Mouse (Mus musculus): ENCODE data around the gene Thap3.

The Thap3 gene

DNA sequence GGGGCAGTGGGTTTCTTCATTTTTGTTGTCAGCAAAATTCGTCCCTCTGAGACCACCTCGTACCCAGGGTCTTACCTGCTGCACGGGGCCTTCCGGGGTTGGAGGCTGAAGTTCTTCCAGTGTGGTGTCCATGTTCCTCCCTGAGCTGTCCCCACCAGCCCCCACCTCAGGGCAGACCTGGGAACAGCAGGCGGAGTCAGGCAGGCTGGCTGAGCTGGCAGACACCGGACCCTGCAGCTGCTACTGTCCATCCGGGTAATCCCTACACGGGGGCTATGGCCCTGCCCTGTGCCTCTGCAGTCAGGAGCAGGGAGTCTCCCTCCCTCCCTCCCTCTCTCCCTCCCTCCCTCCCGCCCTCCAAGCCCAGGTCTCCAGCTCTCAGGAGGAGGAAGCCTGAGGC lies 5.2 kb downstream of the Thap3 start:
- DNase-seq (ENCODE audit: low read depth): no peak

DNA sequence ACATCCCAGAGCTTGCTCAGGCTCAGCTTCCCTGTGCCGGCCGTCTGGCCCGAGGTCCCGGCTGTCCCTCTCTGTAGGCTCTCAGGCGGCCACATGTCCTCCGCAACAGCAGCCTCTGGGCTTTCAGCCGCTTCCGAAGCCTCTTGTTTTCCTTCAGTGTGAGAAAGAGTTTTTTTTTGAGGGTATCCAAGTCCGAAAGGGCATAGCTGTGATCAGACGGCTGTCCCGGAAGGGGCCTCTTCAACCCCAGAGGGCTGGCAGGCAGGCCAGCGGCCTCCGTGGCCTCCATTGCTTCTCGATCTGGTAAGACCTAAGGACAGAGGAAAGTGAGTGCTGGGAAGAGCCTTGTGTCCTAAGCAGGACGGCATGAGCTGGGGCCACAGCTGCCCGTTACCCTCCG lies 5.8 kb downstream of the Thap3 start:
- no peak for DNase-seq (ENCODE audit: low read depth)

DNA sequence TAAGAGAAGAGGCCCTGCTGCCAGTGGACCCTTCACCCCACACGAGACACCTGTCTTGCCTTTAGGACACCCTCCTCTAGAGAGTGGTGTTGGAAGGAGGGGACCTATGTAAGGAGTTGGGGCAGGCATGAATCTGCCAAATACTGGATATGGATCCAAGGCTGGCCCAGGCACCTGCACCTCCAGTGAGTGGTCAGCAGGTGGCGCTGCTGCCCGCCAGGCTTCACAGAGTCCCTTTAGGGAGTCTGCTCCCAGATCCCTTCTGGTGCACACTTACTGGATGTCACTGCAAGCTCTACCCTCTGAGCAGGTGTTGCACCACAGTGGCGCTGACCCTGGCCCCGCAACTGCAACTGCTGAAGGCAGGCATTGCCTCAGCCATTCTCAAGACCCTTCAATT lies 7.4 kb downstream of the Thap3 start:
- peak; percentile 65 for DNase-seq (ENCODE audit: low read depth)

DNA sequence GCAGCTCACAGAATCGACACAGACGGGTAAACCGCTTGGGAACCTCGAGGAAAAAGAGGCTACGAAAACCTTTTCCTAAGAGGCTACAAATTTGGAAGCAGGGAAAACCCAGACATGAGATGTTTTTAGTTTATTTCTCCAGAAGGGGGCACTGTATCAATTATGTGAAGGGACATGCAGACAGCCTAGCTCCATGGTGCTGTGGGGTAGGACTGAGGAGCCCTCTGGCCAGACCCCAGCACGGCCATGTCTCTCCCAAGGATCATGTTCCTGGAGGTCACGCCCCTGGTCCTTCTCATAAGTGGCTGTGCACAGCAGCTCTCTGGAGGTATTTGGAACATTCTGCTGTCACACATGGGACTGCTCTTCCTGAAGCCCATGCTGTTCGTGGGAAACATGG lies 8.1 kb downstream of the Thap3 start:
- no peak for DNase-seq (ENCODE audit: low read depth)

DNA sequence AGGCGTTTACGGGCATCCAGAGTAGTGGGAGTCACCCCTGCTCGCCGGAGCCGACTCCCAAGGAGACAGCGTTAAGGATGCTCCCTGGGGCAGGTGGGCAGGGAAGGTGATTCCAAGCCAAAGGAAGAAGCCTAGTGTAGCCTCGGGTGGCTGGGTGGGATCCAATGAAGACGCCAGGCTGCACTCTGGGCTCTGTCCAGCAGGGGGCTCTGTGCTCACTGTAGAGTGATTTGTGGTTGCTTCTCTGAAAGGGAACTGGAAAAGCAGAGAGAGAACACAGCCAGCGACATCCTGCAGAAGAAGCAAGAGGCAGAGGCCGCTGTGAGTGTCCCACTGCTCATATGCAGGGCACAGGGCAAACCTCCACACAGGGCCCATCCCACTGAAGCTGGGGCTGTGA lies 11.0 kb downstream of the Thap3 start:
- peak; percentile 65 for DNase-seq (ENCODE audit: low read depth)

DNA sequence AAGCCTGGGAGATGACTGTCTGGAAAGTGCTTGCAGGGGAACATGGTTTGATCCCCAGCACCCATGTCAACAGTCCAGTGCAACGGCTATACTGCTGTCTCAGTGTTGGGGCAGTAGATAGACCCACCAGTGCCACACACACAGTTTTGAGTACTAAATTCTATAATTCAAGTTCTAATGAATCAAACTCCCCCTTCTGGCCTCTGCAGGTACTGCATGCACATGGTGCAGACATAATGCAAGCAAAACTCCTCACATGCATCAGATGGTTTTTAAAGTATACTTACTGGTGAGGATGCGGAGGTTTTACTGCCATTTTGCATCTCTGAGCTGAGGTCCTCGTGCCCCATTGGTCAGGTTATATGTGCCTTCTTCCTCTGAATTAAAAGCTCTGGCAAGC lies 13.4 kb downstream of the Thap3 start:
- DNase-seq (ENCODE audit: low read depth): peak; percentile 65

DNA sequence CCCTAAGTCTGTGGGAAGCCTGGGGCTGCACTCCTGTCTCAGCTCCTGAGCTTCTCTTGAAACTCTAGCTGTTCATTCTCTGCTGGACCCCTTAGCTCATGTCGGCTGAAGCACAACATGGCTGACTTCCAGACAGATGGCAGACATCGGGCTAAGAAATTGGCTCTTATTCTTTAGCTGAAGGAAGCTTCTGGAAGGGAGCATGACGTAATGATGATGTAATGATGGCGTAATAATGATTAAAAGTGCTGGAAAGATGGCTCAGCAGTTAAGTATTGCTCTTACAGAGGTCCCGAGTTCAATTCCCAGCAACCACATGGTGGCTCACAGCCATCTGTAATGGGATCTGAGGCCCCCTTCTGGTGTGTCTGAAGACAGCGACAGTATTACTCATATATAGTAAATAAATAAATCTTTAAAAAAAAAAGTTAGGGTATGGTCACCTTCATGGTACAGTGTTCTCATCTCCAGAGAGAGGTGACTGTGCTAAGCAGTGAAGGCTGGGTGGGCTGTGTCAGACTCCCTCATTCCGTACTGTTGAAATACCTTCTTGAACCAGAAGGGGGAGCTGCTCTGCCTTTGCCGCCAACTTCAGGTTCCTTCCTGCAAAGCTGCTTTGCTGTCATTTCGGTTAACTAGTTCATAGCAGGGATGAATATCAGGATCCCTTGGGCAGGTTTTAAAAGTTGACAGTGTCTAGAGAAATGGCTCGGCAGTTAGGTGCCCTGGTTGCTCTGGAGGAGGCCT lies 16.4 kb downstream of the Thap3 start:
- no peak for DNase-seq (ENCODE audit: low read depth)

DNA sequence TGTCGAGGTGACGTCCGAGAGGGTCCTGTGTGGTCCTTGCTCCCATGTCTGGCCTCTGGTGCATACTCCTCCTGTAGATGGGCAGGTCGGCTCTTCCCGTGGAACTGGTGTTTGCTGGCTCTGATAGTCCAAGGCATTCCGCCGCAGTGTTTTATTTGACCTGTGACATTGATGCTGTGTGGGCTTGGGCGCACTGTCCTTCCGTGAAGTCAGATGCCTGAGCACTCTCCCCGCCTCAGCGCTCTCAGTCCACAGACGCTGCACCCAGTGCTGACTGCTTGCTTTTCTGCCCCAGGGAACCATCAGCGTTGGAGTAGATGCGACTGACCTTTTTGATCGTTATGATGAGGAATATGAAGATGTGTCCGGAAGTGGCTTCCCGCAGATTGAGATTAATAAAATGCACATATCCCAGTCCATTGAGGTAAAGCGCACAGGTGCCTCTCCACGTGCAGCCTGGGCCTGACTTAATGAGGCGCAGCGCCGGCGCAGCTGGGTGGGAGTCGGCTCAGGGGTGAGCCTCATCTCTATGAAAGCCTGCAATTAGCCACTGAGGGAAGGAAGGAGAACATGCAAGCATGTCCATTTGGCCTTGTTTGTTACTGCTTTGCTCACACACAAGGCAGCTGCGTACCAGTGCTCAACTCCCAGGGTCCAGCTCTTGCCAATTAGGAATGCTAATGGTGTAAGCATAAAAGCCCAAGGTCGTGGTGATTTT lies 20.4 kb downstream of the Thap3 start:
- DNase-seq (ENCODE audit: low read depth): no peak

DNA sequence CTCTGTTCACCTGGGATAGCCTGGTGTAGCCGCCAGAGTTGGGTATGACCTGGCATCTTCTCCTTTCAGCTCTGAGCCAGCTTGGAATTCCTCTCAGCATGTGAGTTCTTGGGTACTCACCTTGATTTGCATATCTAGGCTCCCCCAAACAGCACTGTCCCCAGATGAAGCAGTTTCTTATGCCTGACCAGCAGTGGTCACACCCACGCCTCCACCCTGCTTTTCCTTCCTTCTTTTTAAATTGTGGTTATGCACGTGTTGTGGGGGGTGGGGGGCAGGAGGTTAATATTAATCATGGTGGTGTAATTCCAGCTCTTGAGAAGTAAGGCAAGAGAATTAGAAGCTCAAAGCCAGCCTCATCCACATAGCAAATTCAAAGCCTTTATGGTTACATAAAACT lies 26.0 kb downstream of the Thap3 start:
- no peak for DNase-seq (ENCODE audit: low read depth)

DNA sequence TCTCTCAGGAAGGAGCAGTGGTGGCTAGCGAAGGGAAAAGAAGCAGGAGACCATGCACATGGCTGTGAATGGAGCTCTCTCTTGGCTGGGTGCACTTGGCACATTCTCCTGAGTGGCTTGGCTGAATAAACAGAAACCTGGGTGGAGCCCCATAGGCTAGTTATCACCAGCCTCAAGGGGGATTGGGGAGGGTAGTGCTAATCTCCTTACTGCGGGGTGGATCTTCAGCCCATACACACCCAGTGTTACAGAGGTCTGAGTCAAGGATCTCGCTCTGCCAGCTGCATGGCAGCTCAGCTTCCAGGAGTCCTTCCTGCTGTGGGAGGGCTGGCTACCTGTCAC lies 28.3 kb downstream of the Thap3 start:
- peak; percentile 85 for DNase-seq (ENCODE audit: low read depth)

DNA sequence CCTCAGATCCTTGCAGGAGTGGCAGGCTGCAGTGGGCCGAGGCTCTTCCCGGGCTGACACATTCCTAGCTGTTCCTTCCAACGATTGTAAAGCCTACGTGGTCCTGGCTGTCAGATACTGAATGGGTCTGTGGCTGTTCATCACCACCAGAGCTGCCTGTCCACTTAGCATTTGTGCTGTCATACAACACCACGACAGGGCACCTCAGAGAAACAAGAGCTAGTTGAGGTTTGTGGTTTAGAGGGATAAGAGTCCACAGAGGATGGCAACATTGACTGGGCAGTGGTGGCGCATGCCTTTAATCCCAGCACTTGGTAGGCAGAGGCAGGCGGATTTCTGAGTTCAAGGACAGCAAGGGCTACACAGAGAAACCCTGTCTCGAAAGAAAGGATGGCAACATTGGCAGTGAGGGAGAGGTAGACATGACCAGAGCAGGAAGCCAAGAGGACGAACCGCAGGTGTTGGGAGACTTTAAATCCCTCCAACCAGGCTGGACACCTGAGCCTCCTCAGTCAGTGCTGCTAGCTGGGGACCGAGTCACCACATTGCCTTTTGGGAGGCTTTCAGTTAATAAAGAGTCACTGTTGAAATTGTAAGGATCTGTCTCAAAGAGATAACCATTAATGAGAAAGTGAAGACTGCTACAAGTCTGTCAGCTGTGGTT lies 28.8 kb downstream of the Thap3 start:
- no peak for DNase-seq (ENCODE audit: low read depth)

DNA sequence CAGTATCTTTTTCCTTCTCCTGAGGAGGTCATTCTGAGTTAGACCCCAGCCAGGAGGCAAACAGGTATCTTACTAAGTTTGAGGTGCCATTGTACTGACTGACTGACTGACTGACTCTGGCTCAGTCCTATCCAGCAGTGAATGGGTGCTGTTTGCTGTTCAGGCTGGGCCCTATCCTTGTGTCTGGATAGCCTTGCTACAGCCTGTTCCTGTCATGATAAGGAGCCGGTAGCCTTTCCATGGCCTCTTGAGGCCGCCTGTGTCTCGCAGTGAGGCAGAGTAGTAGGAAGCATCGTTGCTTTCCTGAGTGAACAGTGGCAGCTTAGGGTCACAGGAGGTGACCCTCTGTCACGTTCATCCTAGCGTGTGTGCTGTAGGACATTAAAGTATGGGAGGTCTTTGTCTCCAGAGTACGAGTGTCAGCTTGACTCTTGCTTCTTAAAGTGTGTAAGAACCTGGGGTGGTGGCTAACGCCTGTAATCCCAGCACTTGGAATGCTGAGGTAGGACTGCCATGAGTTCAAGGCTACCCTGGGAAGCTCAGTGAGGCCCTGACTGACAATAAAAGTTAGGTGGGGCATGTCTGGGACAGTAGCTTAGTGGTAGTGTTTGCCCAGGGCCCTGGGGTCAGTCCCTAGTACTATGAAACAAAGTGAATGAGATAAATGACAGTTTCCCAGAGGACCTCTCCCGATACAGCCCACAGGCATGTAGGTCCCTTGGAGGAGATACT lies 31.0 kb downstream of the Thap3 start:
- peak; percentile 60 for DNase-seq (ENCODE audit: low read depth)

DNA sequence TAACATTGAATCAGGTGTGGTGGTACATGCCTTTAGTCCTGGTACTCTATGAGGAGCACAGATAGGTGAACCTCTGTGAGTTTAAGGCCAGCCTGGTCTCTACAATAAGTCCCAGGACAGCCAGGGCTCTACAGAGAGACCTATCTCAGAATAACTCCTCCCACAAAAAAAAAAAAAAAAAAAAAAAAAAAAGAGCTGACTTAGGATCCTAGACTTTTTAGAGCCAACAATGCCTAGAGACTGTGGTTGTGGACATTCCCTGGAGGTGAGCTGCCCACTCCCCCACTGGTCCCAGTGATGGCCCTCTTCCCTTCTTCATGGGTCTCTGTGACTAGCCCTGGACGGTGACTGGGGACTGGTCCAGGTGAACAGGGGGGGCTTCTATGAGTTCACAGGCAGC lies 33.0 kb downstream of the Thap3 start:
- no peak for DNase-seq (ENCODE audit: low read depth)

DNA sequence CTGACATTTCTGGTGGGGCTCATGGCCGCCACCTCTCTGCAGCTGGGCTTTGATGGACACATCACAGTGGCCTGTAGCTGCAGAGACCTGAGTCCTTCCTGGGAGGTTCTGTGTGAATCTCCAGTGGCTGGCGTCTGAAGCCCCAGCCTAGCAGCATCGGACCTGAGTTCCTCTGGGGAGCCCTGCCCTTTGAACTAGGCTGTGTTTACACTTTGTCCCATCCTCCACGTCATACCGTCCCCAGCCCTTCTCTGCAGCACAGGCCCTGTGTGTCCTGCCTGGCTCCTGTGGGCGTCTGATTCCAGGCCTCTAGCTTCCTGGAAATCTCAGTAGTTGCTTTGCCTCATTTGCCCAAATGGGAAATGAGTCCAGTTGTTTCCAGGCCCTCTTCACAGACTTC lies 35.6 kb downstream of the Thap3 start:
- DNase-seq (ENCODE audit: low read depth): no peak

DNA sequence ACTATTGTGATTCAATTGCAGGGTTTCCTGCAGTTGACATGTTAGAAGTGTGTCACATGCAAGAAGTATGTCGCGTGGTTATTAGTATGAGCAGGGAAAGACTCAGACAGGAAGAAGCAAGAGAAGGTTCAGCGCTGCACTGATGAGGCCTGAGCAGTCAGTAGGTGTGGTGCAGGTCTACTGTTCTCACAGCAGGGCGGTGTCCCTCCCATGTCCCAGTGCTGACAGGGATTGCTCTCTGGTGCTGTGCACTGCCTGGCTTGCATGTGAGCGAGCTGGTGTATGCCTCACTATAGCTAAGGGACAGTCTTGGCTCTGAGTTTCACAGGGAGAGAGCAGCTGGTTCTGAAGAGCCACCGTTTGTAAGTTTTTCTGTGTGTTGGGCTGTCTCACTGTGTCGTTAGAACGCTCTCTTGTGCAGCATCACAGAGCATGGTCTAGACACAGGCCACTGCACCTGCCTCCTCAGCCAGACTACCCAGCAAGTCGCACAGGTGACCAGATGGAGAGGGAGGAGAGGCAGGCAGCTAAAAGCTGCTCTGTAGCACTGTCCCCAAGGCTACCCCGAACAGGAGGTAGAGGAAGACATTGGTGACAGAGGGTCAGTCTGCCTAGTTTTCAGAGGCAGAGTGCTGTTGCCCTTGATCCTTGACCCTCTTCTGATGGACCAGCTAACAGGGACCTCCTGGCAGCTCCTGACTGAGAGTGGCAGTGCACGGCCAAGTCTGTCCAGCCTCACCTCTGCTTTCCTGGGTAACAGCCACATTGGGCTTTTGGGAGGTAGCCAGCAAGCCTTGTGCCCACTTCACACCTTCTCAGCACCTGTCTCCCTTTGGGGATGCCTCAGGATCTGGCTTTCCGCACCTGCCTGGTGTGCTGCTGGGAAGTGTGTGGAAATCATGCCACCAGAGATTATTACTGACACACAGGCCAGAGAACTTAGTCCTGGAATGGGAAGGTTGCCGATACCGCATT lies 40.0 kb downstream of the Thap3 start:
- no peak for DNase-seq (ENCODE audit: low read depth)

DNA sequence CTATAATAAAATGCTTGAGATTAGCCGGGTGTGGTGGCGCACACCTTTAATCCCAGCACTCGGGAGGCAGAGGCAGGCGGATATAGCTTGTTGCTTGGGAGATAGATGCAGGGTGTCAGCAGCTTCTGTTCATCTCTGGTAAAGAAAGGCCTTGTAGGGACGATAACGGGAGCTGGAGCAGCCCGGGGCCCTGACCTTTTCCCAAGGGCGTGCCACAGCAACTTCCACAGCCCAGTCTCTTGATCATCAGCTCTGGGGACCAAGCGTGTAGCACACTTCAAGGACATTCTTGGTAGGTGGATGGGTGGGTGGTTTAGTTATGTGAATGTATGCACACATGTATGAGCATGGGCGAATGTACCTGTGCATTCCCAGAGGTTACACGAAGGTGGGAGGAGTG lies 42.6 kb downstream of the Thap3 start:
- no peak for DNase-seq (ENCODE audit: low read depth)

DNA sequence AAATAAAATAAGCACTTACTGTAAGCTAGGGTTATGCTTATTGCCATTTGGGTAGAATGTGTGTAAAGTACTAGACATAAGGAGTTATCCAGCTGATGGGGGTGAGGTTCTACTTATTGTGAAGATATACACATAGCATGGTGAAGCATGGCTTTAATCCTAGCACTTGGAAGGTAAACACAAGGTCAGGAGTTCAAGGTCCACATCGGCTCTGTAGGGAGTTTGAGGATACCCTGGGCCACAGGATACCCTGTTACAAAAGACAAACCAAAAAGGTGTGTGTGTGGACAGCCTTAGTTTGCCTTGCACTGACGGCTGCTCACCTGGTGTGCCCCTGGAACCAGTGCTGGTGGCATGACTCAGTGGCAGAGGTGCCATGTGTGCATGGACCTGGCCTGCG lies 50.7 kb downstream of the Thap3 start:
- DNase-seq (ENCODE audit: low read depth): no peak

DNA sequence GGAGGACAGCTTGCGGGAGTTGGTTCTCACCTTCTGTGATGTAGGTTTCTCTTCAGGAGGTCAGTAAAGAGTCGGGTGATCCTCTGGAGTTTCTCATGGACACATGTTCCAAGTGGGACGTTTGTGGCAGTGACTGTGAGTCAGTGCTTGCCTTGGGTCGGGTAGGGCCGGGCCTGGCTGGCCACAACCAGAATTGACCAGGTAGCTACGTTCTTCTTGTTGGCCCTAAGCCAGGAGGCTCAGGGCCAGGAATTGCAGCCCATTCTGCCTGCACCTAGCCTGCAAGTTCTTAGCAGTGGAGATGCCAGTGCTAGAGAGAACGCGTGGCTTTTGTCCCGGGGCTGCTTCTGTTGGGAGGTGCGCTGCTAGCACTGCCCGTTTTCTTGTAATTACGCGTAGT lies 51.4 kb downstream of the Thap3 start:
- no peak for DNase-seq (ENCODE audit: low read depth)

DNA sequence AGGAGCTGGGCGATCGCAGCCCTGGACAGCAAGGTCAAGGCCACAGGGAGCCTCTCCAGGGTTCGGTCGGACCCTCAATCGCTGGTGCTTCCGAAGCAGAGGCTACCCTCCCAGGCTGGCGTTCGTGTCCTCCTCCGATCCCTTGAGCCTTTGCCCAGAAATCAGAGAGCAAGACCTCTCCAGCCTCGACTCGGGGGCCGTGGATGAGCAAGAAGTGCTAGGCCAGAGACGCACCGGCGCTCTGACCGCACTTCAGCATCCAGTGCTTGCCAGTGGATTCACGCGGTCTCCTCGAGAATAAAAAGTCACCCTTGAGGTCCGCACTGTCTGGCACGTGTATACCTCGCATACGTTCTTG lies 54.6 kb downstream of the Thap3 start:
- DNase-seq (ENCODE audit: low read depth): no peak

DNA sequence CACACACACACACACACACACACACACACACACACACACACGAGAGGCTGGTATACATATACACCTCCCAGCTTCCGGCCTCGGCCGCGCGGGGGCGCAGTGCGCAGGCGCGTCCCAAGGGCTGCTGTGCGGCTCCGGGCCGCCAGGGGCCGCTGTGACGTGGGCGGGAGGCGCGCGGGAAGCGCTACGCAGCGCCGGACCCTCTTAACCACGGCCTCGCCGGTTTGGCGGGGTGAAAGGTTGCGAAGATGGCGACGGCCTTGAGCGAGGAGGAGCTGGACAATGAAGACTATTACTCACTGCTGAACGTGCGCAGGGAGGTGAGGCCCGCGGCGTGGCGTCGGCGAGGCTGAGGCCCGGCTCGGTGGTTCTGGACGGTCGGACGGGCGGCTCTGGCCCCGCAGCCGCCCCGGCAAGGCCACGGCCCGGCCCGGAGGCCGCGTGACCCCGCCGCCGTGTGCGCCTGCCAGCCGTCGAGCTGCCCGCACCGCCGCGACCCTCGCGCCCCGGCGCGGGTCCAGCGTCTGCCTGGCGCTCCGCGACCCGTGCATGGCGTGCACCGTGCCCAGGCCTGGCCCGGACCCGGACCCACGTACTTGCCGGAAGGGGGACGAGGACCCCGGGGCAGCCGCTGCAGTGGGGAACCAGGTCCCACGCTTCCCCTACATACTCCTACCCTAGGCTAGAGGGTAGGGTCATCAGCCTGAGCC lies 55.1 kb downstream of the Thap3 start, which contains the start of gene Dnajc11:
Dnajc11 (plus strand) TSS at position 187 of the 710 bp plus-strand sequence.
- DNase-seq (ENCODE audit: low read depth): peak; percentile 65

Data from c-Kit-positive CD71-positive TER-119-negative erythroid progenitor cells, embryonic 14.5 days (primary cell).